Mouse (Mus musculus) thymus, postnatal 14 days (tissue): ENCODE results near the gene Mysm1.

ENCODE experiments used
- DNase-seq: peaks from one replicate; pipeline ENCODE4 v3.0.0; 2021

The Mysm1 gene

DNA sequence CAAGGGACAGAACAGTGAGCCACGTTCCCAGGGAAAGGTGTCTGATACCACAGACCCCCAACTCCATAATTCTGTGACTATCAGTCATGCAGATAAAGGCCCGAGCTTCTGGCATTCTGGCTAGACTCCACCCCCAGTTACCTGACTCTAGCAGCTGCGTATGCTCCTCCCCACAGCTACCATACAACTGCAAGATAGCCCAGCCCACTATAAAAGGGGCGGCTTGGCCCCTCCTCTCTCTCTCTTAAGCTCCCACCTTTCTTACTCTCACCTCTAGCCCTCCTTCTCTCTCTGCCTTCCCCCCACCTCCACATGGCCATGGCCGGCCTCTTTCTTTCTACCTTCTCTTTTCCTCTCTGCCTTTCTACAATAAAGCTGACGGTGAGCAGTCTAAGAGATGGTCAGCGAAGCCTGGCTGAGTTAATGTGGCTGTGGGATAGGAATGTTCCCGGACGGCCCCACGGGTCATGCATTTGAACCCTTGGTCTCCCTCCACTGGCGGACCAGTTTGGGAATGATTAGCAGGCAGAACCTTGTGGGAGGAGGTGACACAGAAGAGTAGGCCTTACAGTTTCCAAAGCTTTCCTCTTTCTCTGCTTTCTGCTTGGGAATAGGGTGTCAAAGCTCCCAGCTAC, 37.6 kb downstream of the Mysm1 start:
- no peak for DNase-seq

DNA sequence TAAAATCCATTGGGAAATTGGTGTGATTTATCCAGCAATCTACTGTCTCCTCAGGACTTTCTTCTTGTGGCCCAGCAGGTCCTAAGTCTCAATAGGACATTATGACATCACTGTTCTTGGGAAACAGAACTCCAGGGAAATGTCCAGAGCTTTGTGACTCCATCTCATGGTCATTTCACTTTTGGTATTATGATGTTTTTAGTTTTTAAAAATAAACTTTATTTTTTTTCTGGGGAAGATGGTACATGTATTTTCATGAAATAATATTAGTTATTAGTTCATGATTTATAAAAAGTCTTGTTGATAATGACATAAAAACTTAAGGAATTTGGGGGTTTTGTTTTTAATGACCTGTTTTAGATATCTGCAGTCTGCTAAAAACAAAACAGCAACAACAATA, 50.2 kb downstream of the Mysm1 start, which contains the start of gene Eqtn:
Eqtn (minus strand) TSS at position 101 of the 400 bp plus-strand sequence.
- no peak for DNase-seq

DNA sequence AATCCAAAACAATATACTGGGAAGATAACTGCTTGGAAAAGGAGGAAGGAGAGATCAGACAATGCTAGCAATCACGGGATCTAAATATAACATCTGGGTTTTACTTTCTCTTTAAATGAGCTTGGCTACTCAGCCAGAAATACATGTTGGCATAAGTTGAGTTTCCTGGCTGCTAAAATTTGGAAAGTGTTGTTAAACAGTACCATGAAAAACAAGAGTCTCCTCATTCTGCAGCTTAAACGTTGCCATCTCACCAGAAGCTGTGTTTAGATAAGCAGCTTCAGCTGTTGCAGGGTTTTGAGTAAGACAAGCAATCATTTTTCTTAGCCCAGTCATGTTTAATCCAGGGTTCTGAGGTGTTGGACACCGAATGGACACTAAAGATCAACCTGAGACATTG, 77.1 kb downstream of the Mysm1 start:
- no peak for DNase-seq

DNA sequence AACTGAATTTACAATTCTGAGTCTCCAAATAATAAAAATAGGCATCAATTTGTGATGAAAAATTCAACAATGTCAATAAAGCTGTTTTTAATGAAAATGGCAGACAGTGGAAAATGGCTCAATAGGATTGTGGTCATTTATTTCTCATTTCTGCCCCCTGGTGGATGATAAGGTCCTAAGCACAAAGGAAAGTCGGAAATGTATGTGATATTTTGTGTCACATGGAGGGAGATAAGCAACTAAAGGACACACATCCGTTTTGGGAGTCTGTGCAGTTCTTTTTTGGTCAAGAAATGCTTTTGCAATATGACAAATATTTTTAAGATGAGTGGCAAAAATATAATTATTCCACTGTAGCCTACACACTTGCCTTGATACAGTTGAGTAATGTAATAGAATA, 78.2 kb downstream of the Mysm1 start:
- no peak for DNase-seq
